8 mouse cellular contexts compared by ENCODE assay signal in genomic region chr14:61043511-61044310, GRCm38 (mm10). TPM values are rescaled to one million over a fixed set of nuclear protein-coding genes. Genes with fewer than 3 reads are reported as not detected.
A peak's percentile ranks its signal among the peaks of the same experiment; 100 is the strongest.
DNase-seq lines count a peak whose midpoint lies in the region; ATAC-seq and TF ChIP-seq lines count a peak whose summit lies in the region.

No protein-coding gene starts in this region.

- H3K4me2 ChIP-seq in heart, embryonic 12.5 days: peak overlapping the region; percentile 68
- peak overlapping the region; percentile 92 for H3K4me2 ChIP-seq in hindbrain, postnatal 0 days (ENCODE audit: low read depth, low read length)
- H3K4me2 ChIP-seq in midbrain, embryonic 16.5 days (ENCODE audit: low read length): peak overlapping the region; percentile 82

- no peak for TF ChIP-seq CTCF in hindbrain, postnatal 0 days (IDR thresholded peaks at IDR 0.05; ENCODE audit: low read depth)

- no peaks in the 10 kb centered on the region for H3K36me3 ChIP-seq in heart, embryonic 12.5 days
- H3K36me3 ChIP-seq in hindbrain, postnatal 0 days (ENCODE audit: insufficient read depth, low read length): no peaks in the 10 kb centered on the region
- H3K36me3 ChIP-seq in midbrain, embryonic 16.5 days (ENCODE audit: control insufficient read depth, insufficient read depth, low read length): no peaks in the 10 kb centered on the region

- no peak for ATAC-seq in heart, embryonic 12.5 days (ENCODE audit: insufficient number of reproducible peaks, low FRiP score)
- no peak for ATAC-seq in hindbrain, postnatal 0 days
- no peak for ATAC-seq in midbrain, embryonic 16.5 days

- peak overlapping the region; percentile 39 for H3K4me3 ChIP-seq in heart, embryonic 12.5 days
- peak overlapping the region; percentile 26 for H3K4me3 ChIP-seq in hindbrain, postnatal 0 days (ENCODE audit: low read length)
- peak overlapping the region; percentile 16; the same call in 1 of the 2 replicates for H3K4me3 ChIP-seq in midbrain, embryonic 16.5 days (ENCODE audit: low read depth, low read length)

- DNase-seq in heart, adult 9 months (ENCODE audit: low spot score in 2 of 2): no peak
- peak; percentile 77 for DNase-seq in embryo, embryonic 10.5 days (ENCODE audit: low spot score)
- peak; percentile 20 for DNase-seq in hindbrain, postnatal 0 days (ENCODE audit: low spot score)
- no peak for DNase-seq in testis, postnatal 14 days (ENCODE audit: low spot score)
- no peak for DNase-seq in left cerebral cortex, postnatal 10 days (ENCODE audit: extremely low spot score in 1 of 2, low spot score in 2 of 2)
- DNase-seq in layer of hippocampus, adult 8-10 months (ENCODE audit: low spot score in 2 of 2): no peak

- intact Hi-C loops in left cerebral cortex, postnatal 10 days (cut with DNase I): loop anchor here (5.0 kb wide), 1 partner anchor 56 kb away; no protein-coding TSS in a partner anchor

- peak overlapping the region; percentile 49 for H3K9ac ChIP-seq in heart, embryonic 12.5 days
- peak overlapping the region; percentile 9; the same call in 1 of the 2 replicates for H3K9ac ChIP-seq in hindbrain, postnatal 0 days (replicated peaks; ENCODE audit: low read length)
- H3K9ac ChIP-seq in midbrain, embryonic 16.5 days (ENCODE audit: low read depth, low read length): peak overlapping the region; percentile 10; the same call in 1 of the 2 replicates

- H3K27ac ChIP-seq in heart, embryonic 12.5 days (ENCODE audit: poor library complexity, severe bottlenecking): peak overlapping the region; percentile 74
- H3K27ac ChIP-seq in hindbrain, postnatal 0 days: peak overlapping the region; percentile 69
- peak overlapping the region; percentile 44 for H3K27ac ChIP-seq in midbrain, embryonic 16.5 days (ENCODE audit: low read length)

- peaks cover 23% of the 10 kb centered on the region for H3K4me1 ChIP-seq in heart, embryonic 12.5 days (replicated peaks)
- H3K4me1 ChIP-seq in hindbrain, postnatal 0 days (ENCODE audit: insufficient read depth, low read length): peaks cover 6% of the 10 kb centered on the region; the same call in 1 of the 2 replicates
- H3K4me1 ChIP-seq in midbrain, embryonic 16.5 days (ENCODE audit: control insufficient read depth, insufficient read depth, low read length): peaks cover 22% of the 10 kb centered on the region

- H3K9me3 ChIP-seq in heart, embryonic 12.5 days (replicated peaks): no peaks in the 10 kb centered on the region
- H3K9me3 ChIP-seq in hindbrain, postnatal 0 days (ENCODE audit: low read length): no peaks in the 10 kb centered on the region
- no peaks in the 10 kb centered on the region for H3K9me3 ChIP-seq in midbrain, embryonic 16.5 days (replicated peaks; ENCODE audit: control insufficient read depth, low read length, poor library complexity, severe bottlenecking)

- no peaks in the 10 kb centered on the region for H3K27me3 ChIP-seq in heart, embryonic 12.5 days (replicated peaks)
- no peaks in the 10 kb centered on the region for H3K27me3 ChIP-seq in hindbrain, postnatal 0 days (ENCODE audit: insufficient read depth, low read length)
- H3K27me3 ChIP-seq in midbrain, embryonic 16.5 days (ENCODE audit: control insufficient read depth, insufficient read depth, low read depth, low read length): no peaks in the 10 kb centered on the region

- WGBS in heart, embryonic 12.5 days: 27% methylated on average over 8 of the region's 8 CpGs
- WGBS in hindbrain, postnatal 0 days: 14% methylated on average over 8 of the region's 8 CpGs
- WGBS in midbrain, embryonic 16.5 days: 5% methylated on average over 8 of the region's 8 CpGs

RNA-seq across cellular contexts. Expression of gene Tnfrsf19, which starts 2.6 kb away (rescaled TPM):
- polyA plus RNA-seq in heart, embryonic 12.5 days (2016; fragmentation: Nextera tagmentation; extraction: Ambion mirVana): 28.4 and 28.9 TPM in 2 replicates
- total RNA-seq in hindbrain, postnatal 0 days (2014; rRNA removed): 42.2 and 51.6 TPM in 2 replicates
- 28.9 and 29.0 TPM in 2 replicates for polyA plus RNA-seq in hindbrain, postnatal 0 days (2015; fragmentation: Nextera tagmentation; extraction: Ambion mirVana)
- polyA plus RNA-seq in midbrain, embryonic 16.5 days (2015; fragmentation: Nextera tagmentation; extraction: Ambion mirVana): 36.5 and 41.7 TPM in 2 replicates
- 10 to 100 TPM; 65.3 to 92.6 TPM for total RNA-seq in left cerebral cortex, postnatal 10 days (2021)
- 10 to 100 TPM; 41.9 to 49.1 (median 46.4) TPM for total RNA-seq in layer of hippocampus, adult 8-10 months (2022)

Comparison
In these comparisons a context has a peak if more than half of its experiments do, and no peak if none do; other contexts are left out.
1. DNase-seq: peak in embryo, embryonic 10.5 days (single experiment) and hindbrain, postnatal 0 days (single experiment); none in heart, adult 9 months (0 of 2), testis, postnatal 14 days (single experiment), left cerebral cortex, postnatal 10 days (0 of 2) and layer of hippocampus, adult 8-10 months (0 of 2).
2. Peak in every context shown above with its lines, with median percentiles within 50 percentile points of each other: H3K27ac ChIP-seq, H3K4me2 ChIP-seq, H3K4me3 ChIP-seq and H3K9ac ChIP-seq.